Mouse (Mus musculus): ENCODE data around the gene Mical3.

GRCm38 (mm10) chr6:121057181-121057956 is 73.4 kb downstream of the Mical3 start:
- TF ChIP-seq ZC3H11A (IDR thresholded peaks at IDR 0.05; ENCODE audit: borderline replicate concordance, low read depth, low read length) (no peak), MAFK (IDR thresholded peaks at IDR 0.05; ENCODE audit: insufficient read depth, low read depth, low read length) (no peak), CHD2 (IDR thresholded peaks at IDR 0.05; ENCODE audit: low read depth, low read length) (no peak), HCFC1 (IDR thresholded peaks at IDR 0.05; ENCODE audit: borderline replicate concordance, insufficient read depth, low read length) (no peak)

Measured in ES-E14 (cell line).